Mouse (Mus musculus) stomach, embryonic 15.5 days (tissue): ENCODE data around the gene Enox2. TPM values are rescaled to one million over a fixed set of nuclear protein-coding genes. Genes with fewer than 3 reads are reported as not detected.
"Not testable (repeated sequence)": the region's sequence is repeated elsewhere in the genome, so short reads cannot be mapped to it uniquely, and the experiment has no call there.

Experiments used
- ATAC-seq: fragments of 200-750 bp; cut with Nextera tagmentation; 2 replicates; pipeline ENCODE4 v1.8.0; 2017; ENCODE audit warnings: low read depth, moderate number of reproducible peaks, moderate TSS enrichment; ENCODE audit not compliant: insufficient read depth, low FRiP score
- H3K27ac ChIP-seq: fragments of 300-500 bp; sonication (generic); 2 replicates; pipeline ENCODE4 v1.5.1; 2015; ENCODE audit warnings: mild to moderate bottlenecking, inconsistent platforms
- H3K27me3 ChIP-seq: fragments of 300-500 bp; sonication (generic); replicated peaks from 2 replicates; pipeline ENCODE4 v1.6.1; 2015; ENCODE audit warnings: inconsistent platforms
- H3K36me3 ChIP-seq: fragments of 300-500 bp; sonication (generic); 2 replicates; pipeline ENCODE4 v1.6.1; 2015; ENCODE audit warnings: inconsistent platforms
- H3K4me1 ChIP-seq: fragments of 300-500 bp; sonication (generic); 2 replicates; pipeline ENCODE4 v1.6.1; 2015; ENCODE audit warnings: inconsistent platforms
- H3K4me2 ChIP-seq: fragments of 300-500 bp; sonication (generic); 2 replicates; pipeline ENCODE4 v1.6.1; 2015; ENCODE audit warnings: mild to moderate bottlenecking, inconsistent platforms
- H3K4me3 ChIP-seq: fragments of 300-500 bp; sonication (generic); replicated peaks from 2 replicates; pipeline ENCODE4 v1.5.1; 2015; ENCODE audit warnings: inconsistent platforms
- H3K9ac ChIP-seq: fragments of 300-500 bp; sonication (generic); 2 replicates; pipeline ENCODE4 v1.6.1; 2015; ENCODE audit warnings: inconsistent platforms
- H3K9me3 ChIP-seq: fragments of 300-500 bp; sonication (generic); 2 replicates; pipeline ENCODE4 v1.6.1; 2016; ENCODE audit warnings: inconsistent platforms
- WGBS: fragments of 180-500 bp; shearing (Covaris S2); methylation state at CpG from one replicate; pipeline ENCODE4 v1.1.7; 2015; 5-methylcytosine and 5-hydroxymethylcytosine counted together
- polyA plus RNA-seq: library from polyadenylated mRNA; unstranded; fragments of >200 nt; fragmentation: Nextera tagmentation; extraction: Ambion mirVana; gene quantifications from 2 replicates; pipeline ENCODE4 v1.2.1, GENCODE M21; 2015

The Enox2 gene
- polyA plus RNA-seq, 1 experiment from 2014 or later = 7.0 TPM

DNA sequence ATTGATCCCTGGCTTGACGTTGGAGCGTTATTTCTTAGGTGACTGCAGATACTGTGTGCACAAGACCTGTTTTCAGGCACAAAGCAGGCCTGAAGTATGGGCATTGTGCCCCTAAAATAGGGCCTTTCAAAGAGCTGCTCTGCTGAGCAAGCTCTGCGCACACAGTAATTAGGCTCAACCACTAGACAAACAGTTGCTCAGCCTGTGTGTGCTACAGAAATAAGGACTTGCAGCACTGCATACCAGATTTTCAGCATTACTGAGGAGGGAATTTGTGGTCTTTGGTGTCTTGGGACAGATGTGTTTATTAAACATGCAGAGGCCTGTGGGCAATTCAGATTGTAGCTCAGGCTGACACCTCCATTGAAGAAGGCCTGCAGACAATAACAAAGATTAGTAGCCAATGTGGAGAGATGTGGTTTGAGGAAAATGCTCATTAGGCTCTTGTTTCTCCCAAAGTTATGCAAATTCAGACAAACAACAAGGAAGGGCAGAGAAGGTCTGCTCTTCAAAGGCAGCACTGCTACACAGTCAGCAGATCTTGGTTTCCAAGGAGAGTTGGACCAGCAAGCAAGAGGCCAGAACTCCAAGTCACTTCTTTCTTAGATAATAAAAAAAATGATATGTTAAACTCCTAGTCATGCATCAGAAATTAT is 163.2 kb downstream of the Enox2 start:
- no peak overlapping the region for H3K4me3 ChIP-seq
- no peaks in the 10 kb centered on the region for H3K4me1 ChIP-seq
- no peak for ATAC-seq
- no peak overlapping the region for H3K4me2 ChIP-seq
- no peak overlapping the region for H3K9ac ChIP-seq
- no peaks in the 10 kb centered on the region for H3K9me3 ChIP-seq
- no peak overlapping the region for H3K27ac ChIP-seq
- 73% methylated on average over 3 of the region's 3 CpGs for WGBS
- H3K36me3 ChIP-seq = no peaks in the 10 kb centered on the region
- no peaks in the 10 kb centered on the region for H3K27me3 ChIP-seq

DNA sequence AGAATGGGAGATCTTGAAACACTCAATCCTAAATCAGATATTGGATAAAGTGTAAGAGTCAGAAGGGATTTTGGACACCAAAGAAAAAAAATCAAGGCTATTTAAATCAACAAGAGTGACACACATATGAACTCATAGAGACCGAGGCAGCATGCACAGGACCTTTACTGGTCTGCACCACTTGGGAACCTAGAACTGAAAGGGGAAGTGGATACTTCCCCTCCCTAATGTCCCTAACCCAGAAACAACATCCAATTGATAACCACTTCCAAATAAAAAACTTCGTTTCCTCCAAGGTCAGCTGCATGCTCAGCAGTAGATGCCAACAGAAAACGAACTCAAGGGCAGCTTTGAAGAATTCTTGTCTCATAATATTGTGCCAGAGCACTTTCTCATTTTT is 171.6 kb downstream of the Enox2 start:
- no peak overlapping the region for H3K4me2 ChIP-seq
- no peaks in the 10 kb centered on the region for H3K9me3 ChIP-seq
- no peak overlapping the region for H3K9ac ChIP-seq
- H3K27ac ChIP-seq = no peak overlapping the region
- no peaks in the 10 kb centered on the region for H3K27me3 ChIP-seq
- no peaks in the 10 kb centered on the region for H3K36me3 ChIP-seq
- no peak overlapping the region for H3K4me3 ChIP-seq
- 71% methylated on average over 3 of the region's 3 CpGs for WGBS
- no peaks in the 10 kb centered on the region for H3K4me1 ChIP-seq
- ATAC-seq = no peak

DNA sequence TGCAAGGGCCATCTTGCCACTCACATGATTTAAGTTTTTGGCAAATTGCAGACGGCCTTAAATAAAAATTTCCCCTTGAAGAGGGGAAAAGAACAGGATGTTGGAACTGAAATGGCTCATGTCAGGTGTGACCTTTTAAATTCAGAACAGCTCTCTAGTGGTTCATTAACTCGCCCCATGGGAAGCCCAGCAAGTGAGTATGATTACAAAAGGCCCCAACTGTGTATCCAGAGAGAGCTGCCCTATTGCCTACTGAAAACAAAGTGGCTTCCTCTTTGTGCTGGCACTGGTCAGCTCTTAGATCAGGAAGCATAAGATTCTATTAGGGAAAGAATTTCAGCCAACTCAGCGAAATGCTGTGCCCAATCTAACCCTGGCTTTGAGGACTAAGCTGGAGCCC is 175.6 kb downstream of the Enox2 start:
- no peak overlapping the region for H3K9ac ChIP-seq
- H3K4me3 ChIP-seq = no peak overlapping the region
- 53% methylated on average over 3 of the region's 3 CpGs for WGBS
- H3K36me3 ChIP-seq = no peaks in the 10 kb centered on the region
- no peaks in the 10 kb centered on the region for H3K4me1 ChIP-seq
- H3K27me3 ChIP-seq = no peaks in the 10 kb centered on the region
- no peak overlapping the region for H3K27ac ChIP-seq
- no peak overlapping the region for H3K4me2 ChIP-seq
- no peaks in the 10 kb centered on the region for H3K9me3 ChIP-seq
- ATAC-seq = no peak

DNA sequence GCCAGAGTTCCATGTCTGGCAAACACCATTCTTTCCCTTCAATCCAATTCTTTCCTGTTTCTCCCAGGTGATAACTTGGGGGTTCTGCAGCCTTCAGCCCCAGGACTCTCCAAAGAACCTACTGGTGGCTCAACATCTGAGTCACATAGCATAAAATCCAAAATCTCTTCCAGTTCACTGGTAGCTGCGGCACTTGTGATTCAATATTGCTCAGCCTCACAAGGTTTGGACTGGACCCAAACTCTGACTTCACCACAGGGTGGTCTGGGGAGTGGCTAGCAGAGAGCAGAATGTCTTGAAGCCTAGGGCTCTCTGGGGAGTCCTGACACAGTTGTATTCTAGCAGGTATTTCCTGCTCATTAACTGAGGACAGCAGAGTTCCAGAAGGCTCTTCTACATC is 187.5 kb downstream of the Enox2 start:
- H3K9me3 ChIP-seq, H3K4me3 ChIP-seq, H3K27me3 ChIP-seq, H3K4me2 ChIP-seq, H3K36me3 ChIP-seq, H3K27ac ChIP-seq, H3K4me1 ChIP-seq, H3K9ac ChIP-seq, ATAC-seq: not testable (repeated sequence)
- WGBS = 81% methylated on average over 1 of the region's 1 CpGs

DNA sequence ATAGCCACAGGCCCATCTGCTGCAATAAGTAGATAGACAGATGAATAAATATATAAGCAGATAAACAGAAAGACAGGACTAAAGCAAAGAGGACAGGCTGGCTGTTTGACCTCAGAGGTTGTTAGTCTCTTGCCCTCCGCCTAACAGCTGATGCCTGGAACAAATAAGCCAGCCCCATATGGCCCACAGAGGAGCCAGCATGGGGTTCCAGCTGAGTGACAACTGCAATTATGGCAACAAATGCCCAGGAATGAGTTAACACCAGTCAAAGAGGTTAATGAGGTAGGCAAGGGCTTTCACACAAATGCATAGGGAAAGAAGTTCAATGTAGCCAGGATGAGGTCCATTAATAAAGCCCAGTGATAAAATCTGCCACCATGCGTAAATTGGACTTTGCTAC is 191.8 kb downstream of the Enox2 start:
- Histone ChIP-seq H3K36me3 (no peaks in the 10 kb centered on the region), H3K9me3 (no peaks in the 10 kb centered on the region), H3K9ac (no peak overlapping the region), H3K4me2 (no peak overlapping the region), H3K27me3 (no peaks in the 10 kb centered on the region), H3K4me1 (no peaks in the 10 kb centered on the region), H3K4me3 (no peak overlapping the region), H3K27ac (no peak overlapping the region)
- 87% methylated on average over 2 of the region's 2 CpGs for WGBS
- ATAC-seq = no peak

DNA sequence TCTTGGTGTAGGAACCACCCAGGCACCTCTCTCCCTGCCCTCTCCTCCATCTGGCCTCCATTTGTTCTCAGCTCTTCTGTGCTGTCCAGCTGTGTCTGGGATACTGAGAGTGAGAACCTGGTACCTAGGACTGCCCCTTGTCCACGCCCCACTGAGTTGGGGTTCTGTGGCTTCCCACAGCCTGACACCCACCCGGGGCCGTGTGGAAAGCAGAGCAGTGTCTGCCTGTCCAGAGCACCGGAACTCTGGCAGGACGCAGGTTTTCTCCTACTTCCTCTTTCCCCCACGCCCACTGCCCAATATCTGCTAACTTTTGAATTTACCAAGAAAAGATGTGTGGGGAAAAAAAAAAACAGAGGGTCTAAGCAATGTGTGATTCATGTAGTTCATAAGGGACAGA is 213.0 kb downstream of the Enox2 start:
- WGBS = 81% methylated on average over 6 of the region's 6 CpGs
- H3K4me3 ChIP-seq = no peak overlapping the region
- H3K27me3 ChIP-seq = no peaks in the 10 kb centered on the region
- no peaks in the 10 kb centered on the region for H3K4me1 ChIP-seq
- H3K9ac ChIP-seq = no peak overlapping the region
- no peak overlapping the region for H3K27ac ChIP-seq
- H3K36me3 ChIP-seq = no peaks in the 10 kb centered on the region
- H3K4me2 ChIP-seq = no peak overlapping the region
- H3K9me3 ChIP-seq = no peaks in the 10 kb centered on the region
- no peak for ATAC-seq

DNA sequence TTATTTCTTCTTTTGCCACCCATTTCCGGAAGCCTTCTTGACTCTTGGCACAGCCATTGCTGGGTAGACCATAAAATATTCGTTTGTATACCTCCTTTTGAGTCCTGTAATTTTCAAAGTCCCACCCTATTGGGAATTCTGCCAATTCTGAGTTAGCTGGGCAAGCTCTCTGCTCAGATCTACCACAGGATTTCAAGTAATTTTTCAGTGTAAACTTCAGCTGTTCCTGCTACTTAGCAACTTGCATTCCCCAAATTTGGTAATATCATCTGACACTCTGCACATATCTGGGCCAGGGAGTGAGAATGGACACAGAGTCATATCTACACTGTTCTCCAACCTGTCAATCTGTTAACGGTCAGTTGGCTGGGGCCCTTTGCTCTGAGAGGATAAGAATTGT is 214.5 kb downstream of the Enox2 start:
- Histone ChIP-seq H3K4me1 (no peaks in the 10 kb centered on the region), H3K9ac (no peak overlapping the region), H3K27ac (no peak overlapping the region), H3K9me3 (no peaks in the 10 kb centered on the region), H3K36me3 (no peaks in the 10 kb centered on the region), H3K4me2 (no peak overlapping the region), H3K27me3 (no peaks in the 10 kb centered on the region), H3K4me3 (no peak overlapping the region)
- WGBS = 59% methylated on average over 3 of the region's 3 CpGs
- ATAC-seq = no peak

DNA sequence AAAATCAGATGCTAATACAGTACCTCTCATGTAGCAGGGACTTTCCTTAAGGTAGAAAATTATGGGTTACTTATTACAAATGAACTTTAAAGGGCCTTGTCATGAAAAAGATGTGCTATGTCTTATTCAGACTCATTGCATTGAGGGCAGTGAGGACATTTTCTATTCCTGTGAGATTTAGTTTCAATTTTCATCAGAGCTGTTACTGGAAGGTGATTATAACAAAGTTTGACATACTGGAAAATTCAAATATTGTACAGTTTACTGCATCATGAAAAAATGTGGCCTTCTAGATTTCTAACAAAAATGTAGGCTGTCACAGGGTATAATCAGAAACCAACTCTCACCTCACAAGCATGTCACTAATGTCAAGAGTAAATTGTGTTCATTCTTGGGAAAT is 242.9 kb downstream of the Enox2 start:
- H3K4me2 ChIP-seq = no peak overlapping the region
- no peaks in the 10 kb centered on the region for H3K27me3 ChIP-seq
- no peaks in the 10 kb centered on the region for H3K9me3 ChIP-seq

DNA sequence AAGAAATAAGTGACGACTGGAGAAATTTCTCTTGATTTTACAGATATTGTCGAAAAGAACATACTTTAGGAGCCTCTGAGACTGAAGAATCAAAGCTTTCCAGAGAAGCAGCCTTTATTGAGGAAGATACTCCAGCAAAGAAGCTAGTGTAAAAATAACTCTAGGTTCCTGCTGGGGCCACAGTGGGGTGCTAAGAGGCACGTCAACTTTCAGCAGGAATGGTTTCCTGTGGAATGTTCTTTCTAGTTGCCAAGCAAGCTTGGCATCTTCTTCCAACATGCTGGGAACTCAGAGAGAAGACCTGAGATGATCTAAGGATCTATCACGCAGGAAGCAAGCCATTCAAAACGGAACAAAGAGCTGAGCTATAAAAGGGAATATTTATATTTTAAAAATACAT is 278.3 kb downstream of the Enox2 start:
- Histone ChIP-seq H3K4me1 (no peaks in the 10 kb centered on the region), H3K9ac (no peak overlapping the region), H3K9me3 (no peaks in the 10 kb centered on the region), H3K27ac (no peak overlapping the region), H3K4me3 (no peak overlapping the region), H3K4me2 (no peak overlapping the region), H3K27me3 (no peaks in the 10 kb centered on the region), H3K36me3 (no peaks in the 10 kb centered on the region)
- 64% methylated on average over 5 of the region's 5 CpGs for WGBS
- no peak for ATAC-seq

More for the DNA sequence above, 242.9 kb downstream of the Enox2 start:
- ATAC-seq = no peak
- Histone ChIP-seq H3K4me1 (no peaks in the 10 kb centered on the region), H3K9ac (no peak overlapping the region), H3K36me3 (no peaks in the 10 kb centered on the region), H3K4me3 (no peak overlapping the region), H3K27ac (no peak overlapping the region)

DNA sequence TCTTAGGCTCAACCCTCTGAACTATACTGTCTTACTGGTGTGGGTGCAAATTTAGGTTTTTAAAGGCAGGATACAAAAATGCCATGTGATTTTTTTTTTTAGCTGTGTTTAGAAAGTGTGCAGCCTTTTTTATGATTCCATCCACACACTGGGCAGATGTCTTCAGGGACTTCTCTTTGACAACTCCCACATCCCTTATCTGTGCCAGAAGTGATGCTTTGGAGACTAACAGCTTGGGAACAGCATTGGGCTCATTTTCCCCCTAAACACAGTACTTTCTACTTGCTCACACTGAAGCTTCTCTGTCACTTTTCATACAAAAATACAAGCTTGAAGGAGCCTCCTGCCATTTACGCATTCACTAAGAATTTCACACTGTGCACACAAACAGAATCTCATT is 282.4 kb downstream of the Enox2 start:
- 90% methylated on average over 1 of the region's 1 CpGs for WGBS
- Histone ChIP-seq H3K27me3 (no peaks in the 10 kb centered on the region), H3K27ac (no peak overlapping the region), H3K9ac (no peak overlapping the region), H3K4me1 (no peaks in the 10 kb centered on the region), H3K9me3 (no peaks in the 10 kb centered on the region), H3K4me2 (no peak overlapping the region), H3K4me3 (no peak overlapping the region), H3K36me3 (no peaks in the 10 kb centered on the region)
- no peak for ATAC-seq

DNA sequence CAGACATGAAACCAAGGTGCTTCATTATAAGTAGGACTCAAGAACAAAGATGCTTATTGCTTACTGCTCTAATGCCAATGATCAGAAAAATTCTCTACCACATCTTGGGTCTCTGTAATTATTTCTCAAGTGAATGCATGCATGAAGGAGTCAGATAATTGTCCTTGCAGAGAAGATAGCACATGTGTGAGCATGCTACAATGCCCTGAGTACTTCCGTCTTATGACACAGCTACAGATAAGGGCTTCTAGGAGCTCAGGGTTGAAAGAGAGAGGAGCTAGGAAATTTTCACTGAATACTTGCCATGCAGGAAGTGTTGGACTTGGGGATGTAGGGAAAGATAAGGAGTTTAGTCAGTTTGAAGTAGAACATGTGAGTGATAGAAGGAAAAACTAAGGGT is 285.2 kb downstream of the Enox2 start:
- Histone ChIP-seq H3K9me3 (no peaks in the 10 kb centered on the region), H3K27me3 (no peaks in the 10 kb centered on the region), H3K36me3 (no peaks in the 10 kb centered on the region), H3K27ac (no peak overlapping the region), H3K4me2 (no peak overlapping the region), H3K4me3 (no peak overlapping the region), H3K4me1 (no peaks in the 10 kb centered on the region), H3K9ac (no peak overlapping the region)
- no peak for ATAC-seq
- 77% methylated on average over 1 of the region's 1 CpGs for WGBS

DNA sequence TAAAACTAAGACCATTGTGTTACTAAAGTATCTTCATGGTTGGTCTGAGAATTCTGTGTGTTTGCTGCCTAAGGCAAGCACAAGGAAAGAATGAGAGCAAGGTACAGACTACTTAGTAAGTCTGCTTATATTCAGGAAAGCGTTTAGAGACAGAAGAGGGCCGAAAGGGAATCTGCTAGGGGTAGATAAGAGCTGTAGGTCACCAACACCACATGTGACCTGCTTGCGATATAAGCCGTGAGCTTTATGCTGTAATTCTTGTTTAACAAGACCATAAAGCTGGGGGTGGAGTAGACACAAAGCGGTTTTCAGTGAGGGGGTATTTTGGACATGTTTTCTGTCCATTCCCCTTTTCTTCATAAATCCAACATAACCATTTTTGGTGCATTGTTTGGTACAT is 302.4 kb downstream of the Enox2 start:
- 75% methylated on average over 5 of the region's 5 CpGs for WGBS
- H3K4me1 ChIP-seq = no peaks in the 10 kb centered on the region
- H3K27ac ChIP-seq = no peak overlapping the region
- no peak overlapping the region for H3K4me3 ChIP-seq
- H3K4me2 ChIP-seq = no peak overlapping the region
- ATAC-seq = peak; percentile 50; the same call in 1 of the 2 replicates
- H3K9ac ChIP-seq = no peak overlapping the region
- H3K27me3 ChIP-seq = no peaks in the 10 kb centered on the region
- no peaks in the 10 kb centered on the region for H3K9me3 ChIP-seq
- H3K36me3 ChIP-seq = no peaks in the 10 kb centered on the region

DNA sequence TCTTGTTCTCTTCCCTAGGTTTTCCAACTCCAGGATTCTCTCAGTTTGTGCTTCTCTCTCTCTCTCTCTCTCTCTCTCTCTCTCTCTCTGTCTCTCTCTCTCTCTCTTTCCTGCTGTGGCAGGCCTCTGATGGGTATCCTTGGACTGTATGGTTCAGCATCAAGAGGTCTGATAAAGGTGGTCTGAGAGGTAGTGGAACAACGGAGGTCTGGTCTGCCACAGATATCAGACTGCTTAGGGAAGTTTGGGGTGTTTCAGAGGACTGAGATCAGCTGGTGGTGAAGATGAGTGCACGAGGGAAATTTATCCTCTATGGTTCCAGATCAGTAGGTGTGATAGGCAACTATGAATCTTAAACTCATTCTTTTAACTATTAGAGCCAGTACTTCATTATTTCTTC is 303.6 kb downstream of the Enox2 start:
- Histone ChIP-seq H3K4me3 (no peak overlapping the region), H3K4me2 (no peak overlapping the region), H3K9ac (no peak overlapping the region), H3K4me1 (no peaks in the 10 kb centered on the region), H3K9me3 (no peaks in the 10 kb centered on the region), H3K27me3 (no peaks in the 10 kb centered on the region), H3K27ac (no peak overlapping the region), H3K36me3 (no peaks in the 10 kb centered on the region)
- no peak for ATAC-seq
- 78% methylated on average over 2 of the region's 2 CpGs for WGBS
